Mouse (Mus musculus) heart, adult 8-10 months (tissue): ENCODE results near the gene Tacc2. TPM values are rescaled to one million over a fixed set of nuclear protein-coding genes. Genes with fewer than 3 reads are reported as not detected.
A peak's percentile ranks its signal among the peaks of the same experiment; 100 is the strongest.

Experiments used
- DNase-seq: peaks from one replicate; pipeline ENCODE4 v3.0.0; 2022; ENCODE audit warnings: low spot score
- total RNA-seq, 4 experiments: library from RNA; stranded (reverse); gene quantifications; 2 replicates each; pipeline ENCODE4 v1.2.4; 2022

Gene Tacc2
- total RNA-seq, 4 experiments from 2014 or later, result 403 to 491 (median 419) TPM

GRCm38 (mm10) chr7:130773171-130773830, 196.1 kb downstream of the Tacc2 start:
- no peak for DNase-seq

GRCm38 (mm10) chr7:130773914-130774630, 196.8 kb downstream of the Tacc2 start, which contains the start of gene Btbd16:
Gene Btbd16, plus strand, starts transcription at chr7:130774069.
- no peak for DNase-seq

GRCm38 (mm10) chr7:130780866-130781419, 203.7 kb downstream of the Tacc2 start:
- DNase-seq, result peak; percentile 41

GRCm38 (mm10) chr7:130782501-130783050, 205.3 kb downstream of the Tacc2 start:
- no peak for DNase-seq

- no peak for DNase-seq
Measured at GRCm38 (mm10) chr7:130785923-130786575, 208.8 kb downstream of the Tacc2 start.

GRCm38 (mm10) chr7:130786708-130787107, 209.5 kb downstream of the Tacc2 start:
- no peak for DNase-seq

GRCm38 (mm10) chr7:130787537-130787936, 210.3 kb downstream of the Tacc2 start:
- DNase-seq, result no peak

- no peak for DNase-seq
Measured at GRCm38 (mm10) chr7:130788950-130789349, 211.7 kb downstream of the Tacc2 start.

- DNase-seq, result no peak
Measured at GRCm38 (mm10) chr7:130789456-130789855, 212.2 kb downstream of the Tacc2 start.

- DNase-seq, result no peak
Measured at GRCm38 (mm10) chr7:130793671-130794070, 216.4 kb downstream of the Tacc2 start.

- no peak for DNase-seq
Measured at GRCm38 (mm10) chr7:130796786-130797185, 219.5 kb downstream of the Tacc2 start.

- DNase-seq, result no peak
Measured at GRCm38 (mm10) chr7:130797524-130797923, 220.3 kb downstream of the Tacc2 start.

GRCm38 (mm10) chr7:130799418-130799817, 222.2 kb downstream of the Tacc2 start:
- DNase-seq, result no peak

GRCm38 (mm10) chr7:130800681-130801080, 223.4 kb downstream of the Tacc2 start:
- DNase-seq, result no peak

GRCm38 (mm10) chr7:130801811-130802210, 224.6 kb downstream of the Tacc2 start:
- DNase-seq, result no peak

- DNase-seq, result no peak
Measured at GRCm38 (mm10) chr7:130803251-130803825, 226.1 kb downstream of the Tacc2 start.

GRCm38 (mm10) chr7:130804991-130805390, 227.8 kb downstream of the Tacc2 start:
- DNase-seq, result no peak

- DNase-seq, result peak; percentile 38
Measured at GRCm38 (mm10) chr7:130807749-130808148, 230.5 kb downstream of the Tacc2 start.

GRCm38 (mm10) chr7:130808694-130809093, 231.5 kb downstream of the Tacc2 start:
- no peak for DNase-seq

GRCm38 (mm10) chr7:130810238-130810637, 233.0 kb downstream of the Tacc2 start:
- DNase-seq, result no peak

GRCm38 (mm10) chr7:130812407-130812806, 235.2 kb downstream of the Tacc2 start:
- DNase-seq, result no peak
